Mouse (Mus musculus): ENCODE measurements around the gene Abca9. TPM values are rescaled to one million over a fixed set of nuclear protein-coding genes. Genes with fewer than 3 reads are reported as not detected.

Abca9 gene
- total and polyA plus RNA-seq, 2 experiments from 2014 or later: 2.4 to 7.6 TPM

DNA sequence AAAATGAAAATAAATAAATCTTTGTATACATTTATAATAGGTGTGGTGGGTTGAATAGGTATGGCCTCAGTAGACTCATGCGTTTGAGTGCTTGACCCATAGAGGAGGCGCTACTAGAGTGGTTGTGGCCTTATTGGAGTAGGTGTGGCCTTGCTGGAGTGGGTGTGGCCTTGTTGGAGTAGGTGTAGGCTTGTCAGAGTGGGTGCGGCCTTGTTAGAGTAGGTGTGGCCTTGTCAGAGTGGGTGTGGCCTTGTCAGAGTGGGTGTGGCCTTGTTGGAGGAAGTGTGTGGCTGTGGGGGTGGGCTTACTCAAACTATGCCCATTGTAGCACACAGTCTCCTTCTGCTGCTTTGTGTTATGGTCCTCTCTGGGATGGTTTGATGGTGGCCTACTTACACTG lies 3.2 kb upstream of the Abca9 start:
- H3K27me3 ChIP-seq (ENCODE audit: insufficient read depth, low read length): no peaks in the 10 kb centered on the region
- no peak for TF ChIP-seq CTCF (IDR thresholded peaks at IDR 0.05; ENCODE audit: low read depth)
- H3K4me2 ChIP-seq (ENCODE audit: low read depth, low read length): no peak overlapping the region
- no peak overlapping the region for H3K4me3 ChIP-seq (ENCODE audit: low read length)
- H3K4me1 ChIP-seq (ENCODE audit: insufficient read depth, low read length): 0 out of 2 replicates have a peak, but pooled peaks cover 3% of the 10 kb centered on the region
- no peak overlapping the region for H3K27ac ChIP-seq
- no peak for DNase-seq (ENCODE audit: low spot score)
- H3K9ac ChIP-seq (replicated peaks; ENCODE audit: low read length): no peak overlapping the region
- no peak for ATAC-seq
- no peaks in the 10 kb centered on the region for H3K9me3 ChIP-seq (ENCODE audit: low read length)
- WGBS: 97% methylated on average over 3 of the region's 3 CpGs
- no peaks in the 10 kb centered on the region for H3K36me3 ChIP-seq (ENCODE audit: insufficient read depth, low read length)

DNA sequence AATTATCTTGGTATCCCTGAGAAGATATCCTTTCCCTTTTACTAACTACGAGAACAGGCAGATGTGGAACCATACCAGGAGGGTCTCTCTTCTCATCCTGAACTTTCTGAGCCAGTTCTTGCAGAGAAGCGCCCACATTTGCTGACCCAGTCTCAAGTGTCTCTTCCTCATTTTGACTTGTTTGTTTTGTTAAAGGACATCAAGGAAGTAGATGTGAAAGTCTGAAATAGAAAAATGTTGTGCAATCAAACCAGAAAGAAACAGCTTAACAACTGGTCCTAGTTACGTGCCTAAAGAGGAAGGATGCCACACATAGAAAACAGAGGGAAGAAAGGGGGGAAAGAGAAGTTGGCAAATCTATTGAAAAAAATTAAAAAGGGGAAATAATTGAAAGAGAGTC lies 2.2 kb downstream of the Abca9 start:
- Histone ChIP-seq H3K4me3 (ENCODE audit: low read length) (no peak overlapping the region), H3K27me3 (ENCODE audit: insufficient read depth, low read length) (no peaks in the 10 kb centered on the region), H3K36me3 (ENCODE audit: insufficient read depth, low read length) (no peaks in the 10 kb centered on the region), H3K27ac (no peak overlapping the region), H3K4me1 (ENCODE audit: insufficient read depth, low read length) (0 out of 2 replicates have a peak, but pooled peaks cover 3% of the 10 kb centered on the region), H3K4me2 (ENCODE audit: low read depth, low read length) (no peak overlapping the region), H3K9ac (replicated peaks; ENCODE audit: low read length) (no peak overlapping the region), H3K9me3 (ENCODE audit: low read length) (no peaks in the 10 kb centered on the region)
- WGBS: 59% methylated on average over 3 of the region's 3 CpGs
- DNase-seq (ENCODE audit: low spot score) (no peak), ATAC-seq (no peak)
- no peak for TF ChIP-seq CTCF (IDR thresholded peaks at IDR 0.05; ENCODE audit: low read depth)

DNA sequence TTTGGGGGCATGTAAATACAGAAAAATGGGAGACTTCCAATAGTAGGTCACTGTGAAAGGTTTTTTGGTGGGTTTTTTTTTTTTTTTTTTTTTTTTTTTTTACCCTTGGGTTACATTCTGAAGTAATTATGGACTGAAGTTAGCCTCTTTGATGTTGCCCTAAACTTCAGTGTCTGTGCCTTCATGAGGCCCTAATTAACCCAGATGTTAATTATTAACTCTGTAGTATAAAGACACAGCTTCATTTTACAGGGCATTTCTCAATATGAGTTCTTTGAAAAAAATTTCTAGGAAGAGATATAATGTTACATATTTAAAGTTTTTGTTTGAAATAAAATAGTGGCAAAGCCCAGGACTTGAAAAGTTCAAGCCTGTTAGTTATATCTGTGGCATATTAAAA lies 2.6 kb downstream of the Abca9 start:
- Histone ChIP-seq H3K27me3 (ENCODE audit: insufficient read depth, low read length) (no peaks in the 10 kb centered on the region), H3K9ac (replicated peaks; ENCODE audit: low read length) (no peak overlapping the region), H3K36me3 (ENCODE audit: insufficient read depth, low read length) (no peaks in the 10 kb centered on the region), H3K9me3 (ENCODE audit: low read length) (no peaks in the 10 kb centered on the region), H3K4me2 (ENCODE audit: low read depth, low read length) (no peak overlapping the region), H3K27ac (no peak overlapping the region), H3K4me3 (ENCODE audit: low read length) (no peak overlapping the region), H3K4me1 (ENCODE audit: insufficient read depth, low read length) (0 out of 2 replicates have a peak, but pooled peaks cover 3% of the 10 kb centered on the region)
- DNase-seq (ENCODE audit: low spot score): no peak
- ATAC-seq: no peak
- no peak for TF ChIP-seq CTCF (IDR thresholded peaks at IDR 0.05; ENCODE audit: low read depth)

DNA sequence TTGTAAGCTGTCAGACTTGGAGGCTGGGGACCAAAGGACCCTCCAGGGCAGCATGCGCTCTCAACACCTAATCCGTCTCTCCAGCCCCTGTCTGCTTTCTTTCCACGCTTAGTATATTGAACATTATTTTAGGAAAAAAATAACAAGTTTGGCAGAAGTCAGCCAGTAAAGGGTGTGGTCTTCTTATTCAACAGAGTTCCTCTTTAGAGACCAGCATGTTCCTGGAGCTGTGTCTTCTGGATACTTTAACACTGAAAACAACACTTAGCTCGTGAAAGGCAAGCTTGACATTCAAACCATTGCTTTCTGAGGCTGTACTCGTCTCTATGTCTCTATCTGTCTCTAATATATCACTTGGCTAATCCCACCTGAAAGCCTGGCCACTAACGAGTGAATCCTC lies 10.9 kb downstream of the Abca9 start:
- no peaks in the 10 kb centered on the region for H3K27me3 ChIP-seq (ENCODE audit: insufficient read depth, low read length)
- ATAC-seq (no peak), DNase-seq (ENCODE audit: low spot score) (no peak)
- no peak overlapping the region for H3K4me3 ChIP-seq (ENCODE audit: low read length)
- no peak overlapping the region for H3K27ac ChIP-seq
- no peak overlapping the region for H3K9ac ChIP-seq (replicated peaks; ENCODE audit: low read length)
- 84% methylated on average over 6 of the region's 6 CpGs for WGBS
- H3K9me3 ChIP-seq (ENCODE audit: low read length): no peaks in the 10 kb centered on the region
- TF ChIP-seq CTCF (IDR thresholded peaks at IDR 0.05; ENCODE audit: low read depth): no peak
- no peaks in the 10 kb centered on the region for H3K4me1 ChIP-seq (ENCODE audit: insufficient read depth, low read length)
- H3K4me2 ChIP-seq (ENCODE audit: low read depth, low read length): no peak overlapping the region
- no peaks in the 10 kb centered on the region for H3K36me3 ChIP-seq (ENCODE audit: insufficient read depth, low read length)

DNA sequence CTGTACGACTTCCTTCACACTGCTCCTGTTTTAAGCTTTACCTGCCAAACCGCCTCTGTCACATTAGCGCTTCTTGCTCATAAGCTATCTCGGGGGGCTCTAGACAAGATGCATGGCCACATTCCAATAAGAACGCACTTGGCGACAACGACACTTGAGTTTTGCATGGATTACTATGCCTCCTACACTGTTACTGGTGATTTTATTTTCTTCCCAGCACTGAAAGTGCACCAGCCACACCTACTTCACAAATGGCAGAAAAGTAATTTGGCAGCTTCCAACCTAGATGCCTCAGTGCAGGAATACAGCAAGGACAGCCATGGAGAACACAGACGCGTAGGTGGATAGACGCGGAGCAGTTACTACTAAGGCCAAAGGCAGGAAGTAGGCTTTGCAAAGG lies 12.0 kb downstream of the Abca9 start:
- Histone ChIP-seq H3K27me3 (ENCODE audit: insufficient read depth, low read length) (no peaks in the 10 kb centered on the region), H3K4me3 (ENCODE audit: low read length) (no peak overlapping the region), H3K36me3 (ENCODE audit: insufficient read depth, low read length) (no peaks in the 10 kb centered on the region), H3K9me3 (ENCODE audit: low read length) (no peaks in the 10 kb centered on the region), H3K27ac (no peak overlapping the region), H3K4me1 (ENCODE audit: insufficient read depth, low read length) (no peaks in the 10 kb centered on the region), H3K9ac (replicated peaks; ENCODE audit: low read length) (no peak overlapping the region), H3K4me2 (ENCODE audit: low read depth, low read length) (no peak overlapping the region)
- DNase-seq (ENCODE audit: low spot score): no peak
- ATAC-seq: no peak
- 89% methylated on average over 11 of the region's 11 CpGs for WGBS
- TF ChIP-seq CTCF (IDR thresholded peaks at IDR 0.05; ENCODE audit: low read depth): no peak

DNA sequence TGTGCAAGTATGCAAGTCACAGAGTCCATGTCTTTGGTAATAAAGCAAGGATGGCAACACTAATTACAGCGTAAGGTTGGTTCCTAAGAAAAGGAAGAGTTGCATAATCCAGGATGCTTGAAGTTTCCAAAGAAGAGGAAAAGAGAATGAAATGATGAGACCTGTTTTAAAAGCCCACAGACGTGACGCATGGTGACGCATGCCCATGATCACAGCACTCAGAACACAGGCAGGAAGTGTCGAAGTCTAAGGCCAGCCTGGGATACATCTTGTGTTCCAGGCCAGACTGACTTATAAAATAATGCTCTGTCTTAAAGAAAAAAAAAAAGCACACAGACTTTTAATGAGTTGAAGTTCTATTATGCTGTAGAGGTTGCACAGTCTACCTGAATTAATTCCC lies 20.4 kb downstream of the Abca9 start:
- Histone ChIP-seq H3K4me1 (ENCODE audit: insufficient read depth, low read length) (no peaks in the 10 kb centered on the region), H3K4me3 (ENCODE audit: low read length) (no peak overlapping the region), H3K27ac (no peak overlapping the region), H3K9me3 (ENCODE audit: low read length) (no peaks in the 10 kb centered on the region), H3K27me3 (ENCODE audit: insufficient read depth, low read length) (no peaks in the 10 kb centered on the region), H3K4me2 (ENCODE audit: low read depth, low read length) (no peak overlapping the region), H3K9ac (replicated peaks; ENCODE audit: low read length) (no peak overlapping the region), H3K36me3 (ENCODE audit: insufficient read depth, low read length) (no peaks in the 10 kb centered on the region)
- DNase-seq (ENCODE audit: low spot score) (no peak), ATAC-seq (no peak)
- 97% methylated on average over 5 of the region's 5 CpGs for WGBS
- no peak for TF ChIP-seq CTCF (IDR thresholded peaks at IDR 0.05; ENCODE audit: low read depth)

DNA sequence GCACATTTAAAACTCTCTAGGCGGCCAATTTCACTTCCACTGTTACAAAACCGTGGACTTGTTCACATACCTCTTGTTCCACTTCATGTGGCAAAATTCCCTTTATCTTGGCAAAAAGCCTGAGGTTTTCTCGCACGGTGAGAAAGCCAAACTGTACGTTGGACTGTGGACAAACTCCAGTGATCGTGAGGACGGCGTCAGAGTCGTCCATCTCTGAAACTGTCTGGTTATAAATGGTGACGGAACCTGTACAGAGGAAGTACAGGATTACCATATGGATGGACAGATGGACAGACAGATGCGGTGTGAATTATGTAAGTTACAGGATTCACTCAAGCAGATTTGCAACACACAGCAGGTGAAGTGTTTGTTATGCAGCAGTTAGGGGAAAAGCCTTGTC lies 22.6 kb downstream of the Abca9 start:
- WGBS: 63% methylated on average over 11 of the region's 11 CpGs
- Histone ChIP-seq H3K27ac (no peak overlapping the region), H3K4me3 (ENCODE audit: low read length) (no peak overlapping the region), H3K4me1 (ENCODE audit: insufficient read depth, low read length) (no peaks in the 10 kb centered on the region), H3K27me3 (ENCODE audit: insufficient read depth, low read length) (no peaks in the 10 kb centered on the region), H3K36me3 (ENCODE audit: insufficient read depth, low read length) (no peaks in the 10 kb centered on the region), H3K9me3 (ENCODE audit: low read length) (no peaks in the 10 kb centered on the region), H3K9ac (replicated peaks; ENCODE audit: low read length) (no peak overlapping the region), H3K4me2 (ENCODE audit: low read depth, low read length) (no peak overlapping the region)
- TF ChIP-seq CTCF (IDR thresholded peaks at IDR 0.05; ENCODE audit: low read depth): no peak
- no peak for ATAC-seq
- DNase-seq (ENCODE audit: low spot score): peak; percentile 2
